Mouse (Mus musculus) G1E (cell line): ENCODE measurements around the gene Chst11.

Experiments used
- CTCF ChIP-seq: IDR thresholded peaks from 2 replicates; pipeline ENCODE4 v1.5.1; 2012; ENCODE audit warnings: low read depth, low read length, inconsistent platforms, mixed read lengths
- GATA1 ChIP-seq: IDR thresholded peaks from 2 replicates; pipeline ENCODE4 v1.6.1; 2012; ENCODE audit warnings: borderline replicate concordance, low read length, inconsistent platforms, mixed read lengths
- GATA2 ChIP-seq: IDR thresholded peaks from 2 replicates; pipeline ENCODE4 v1.6.1; 2012; ENCODE audit warnings: low read depth, low read length, inconsistent platforms, borderline replicate concordance

- peak; percentile 72 for TF ChIP-seq CTCF
- no peak for TF ChIP-seq GATA1
- no peak for TF ChIP-seq GATA2
Observed at GRCm38 (mm10) chr10:83219729-83220128, 234.4 kb downstream of the Chst11 start.
